Mouse (Mus musculus): ENCODE data around the gene H2-Aa. TPM values are rescaled to one million over a fixed set of nuclear protein-coding genes. Genes with fewer than 3 reads are reported as not detected.

The H2-Aa gene
- polyA plus RNA-seq, 2 experiments, result 1.1 to 1.8 TPM

DNA sequence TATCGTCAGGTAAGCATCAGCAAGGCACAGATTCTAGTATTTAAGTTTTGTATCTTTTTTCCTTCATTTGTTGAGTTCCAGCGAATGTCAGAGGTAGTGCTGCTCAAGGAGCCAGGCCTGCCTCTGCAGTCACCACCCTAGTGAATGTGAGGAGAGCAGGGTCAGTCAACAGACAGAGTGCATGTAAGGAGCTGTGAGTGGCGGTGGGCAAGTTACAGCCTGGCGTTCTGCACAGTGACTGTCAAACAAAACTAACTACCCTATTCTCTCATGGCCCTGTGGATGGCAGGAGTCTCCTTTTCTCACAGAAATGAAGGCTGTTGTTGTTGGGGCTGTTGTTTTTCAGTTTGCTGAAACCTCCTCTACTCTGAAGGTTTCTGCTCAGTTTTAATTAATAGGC is 2.3 kb downstream of the H2-Aa start:
- DNase-seq (ENCODE audit: low read depth in 3 of 3, low spot score in 3 of 3), result no peak
- Histone ChIP-seq H3K4me1 (replicated peaks; ENCODE audit: control insufficient read depth in 2 of 2, insufficient read depth in 2 of 2, low read length in 1 of 2) (no peaks in the 10 kb centered on the region), H3K27me3 (ENCODE audit: control insufficient read depth, insufficient read depth, low read length) (no peaks in the 10 kb centered on the region), H3K9ac (replicated peaks) (no peak overlapping the region), H3K36me3 (replicated peaks; ENCODE audit: control insufficient read depth, insufficient read depth, low read depth) (no peaks in the 10 kb centered on the region), H3K9me3 (ENCODE audit: control insufficient read depth, low read length) (no peaks in the 10 kb centered on the region), H3K4me3 (ENCODE audit: insufficient read depth in 1 of 2, low read depth in 2 of 2, low read length in 2 of 2) (no peak overlapping the region), H3K27ac (no peak overlapping the region), H3K4me2 (ENCODE audit: low read depth) (no peak overlapping the region)
- no peak for ATAC-seq (ENCODE audit: insufficient read depth)
- 59% methylated on average over 4 of the region's 4 CpGs for WGBS (ENCODE audit: insufficient replicate concordance)
- TF ChIP-seq EP300 (IDR thresholded peaks at IDR 0.05; ENCODE audit: low read depth), result no peak
- no peak for TF ChIP-seq CTCF (IDR thresholded peaks at IDR 0.05; ENCODE audit: low read depth)

DNA sequence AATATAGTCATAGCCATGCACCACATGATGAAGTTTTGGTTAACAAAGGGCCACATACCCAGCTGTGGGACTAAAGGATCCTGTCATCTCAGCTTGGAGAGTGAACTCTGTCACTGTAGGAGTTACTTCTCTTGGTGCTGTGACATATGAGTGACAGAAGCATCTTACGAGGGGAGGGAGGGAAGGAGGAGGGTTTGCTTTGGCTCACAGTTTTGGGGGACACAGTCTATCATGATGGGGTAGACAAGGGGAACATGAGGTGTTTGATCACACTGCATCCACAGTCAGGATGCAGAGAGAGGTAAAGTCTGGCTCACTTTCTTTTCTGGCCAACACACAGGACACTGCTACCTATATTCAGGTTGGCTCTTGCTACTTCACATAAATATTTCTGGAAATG is 5.8 kb downstream of the H2-Aa start:
- Histone ChIP-seq H3K36me3 (replicated peaks; ENCODE audit: control insufficient read depth, insufficient read depth, low read depth) (no peaks in the 10 kb centered on the region), H3K9ac (replicated peaks) (no peak overlapping the region), H3K4me3 (ENCODE audit: insufficient read depth in 1 of 2, low read depth in 2 of 2, low read length in 2 of 2) (no peak overlapping the region), H3K27ac (no peak overlapping the region), H3K4me2 (ENCODE audit: low read depth) (no peak overlapping the region), H3K4me1 (replicated peaks; ENCODE audit: control insufficient read depth in 2 of 2, insufficient read depth in 2 of 2, low read length in 1 of 2) (no peaks in the 10 kb centered on the region), H3K9me3 (ENCODE audit: control insufficient read depth, low read length) (no peaks in the 10 kb centered on the region), H3K27me3 (ENCODE audit: control insufficient read depth, insufficient read depth, low read length) (no peaks in the 10 kb centered on the region)
- 59% methylated on average over 1 of the region's 1 CpGs for WGBS (ENCODE audit: insufficient replicate concordance)
- ATAC-seq (ENCODE audit: insufficient read depth) (no peak), DNase-seq (ENCODE audit: low read depth in 3 of 3, low spot score in 3 of 3) (no peak)
- TF ChIP-seq CTCF (IDR thresholded peaks at IDR 0.05; ENCODE audit: low read depth) (no peak), EP300 (IDR thresholded peaks at IDR 0.05; ENCODE audit: low read depth) (no peak)

GRCm38 (mm10) chr17:34280499-34281038 is 7.1 kb downstream of the H2-Aa start:
- Histone ChIP-seq H3K9me3 (ENCODE audit: control insufficient read depth, low read length) (no peaks in the 10 kb centered on the region), H3K4me2 (ENCODE audit: low read depth) (no peak overlapping the region), H3K4me1 (replicated peaks; ENCODE audit: control insufficient read depth in 2 of 2, insufficient read depth in 2 of 2, low read length in 1 of 2) (no peaks in the 10 kb centered on the region), H3K9ac (replicated peaks) (no peak overlapping the region), H3K36me3 (replicated peaks; ENCODE audit: control insufficient read depth, insufficient read depth, low read depth) (no peaks in the 10 kb centered on the region), H3K27me3 (ENCODE audit: control insufficient read depth, insufficient read depth, low read length) (no peaks in the 10 kb centered on the region), H3K27ac (no peak overlapping the region), H3K4me3 (ENCODE audit: insufficient read depth in 1 of 2, low read depth in 2 of 2, low read length in 2 of 2) (no peak overlapping the region)
- ATAC-seq (ENCODE audit: insufficient read depth) (no peak), DNase-seq (ENCODE audit: low read depth in 3 of 3, low spot score in 3 of 3) (no peak)
- no peak for TF ChIP-seq EP300 (IDR thresholded peaks at IDR 0.05; ENCODE audit: low read depth)
- TF ChIP-seq CTCF (IDR thresholded peaks at IDR 0.05; ENCODE audit: low read depth), result no peak
- whole genome bisulfite sequencing (ENCODE audit: insufficient replicate concordance), result 77% methylated on average over 1 of the region's 1 CpGs

GRCm38 (mm10) chr17:34272102-34272501 is 15.5 kb downstream of the H2-Aa start:
- Histone ChIP-seq H3K4me3 (ENCODE audit: insufficient read depth in 1 of 2, low read depth in 2 of 2, low read length in 2 of 2) (no peak overlapping the region), H3K9me3 (ENCODE audit: control insufficient read depth, low read length) (no peaks in the 10 kb centered on the region), H3K9ac (replicated peaks) (no peak overlapping the region), H3K4me1 (replicated peaks; ENCODE audit: control insufficient read depth in 2 of 2, insufficient read depth in 2 of 2, low read length in 1 of 2) (no peaks in the 10 kb centered on the region), H3K27me3 (ENCODE audit: control insufficient read depth, insufficient read depth, low read length) (no peaks in the 10 kb centered on the region), H3K36me3 (replicated peaks; ENCODE audit: control insufficient read depth, insufficient read depth, low read depth) (no peaks in the 10 kb centered on the region), H3K27ac (no peak overlapping the region), H3K4me2 (ENCODE audit: low read depth) (no peak overlapping the region)
- 76% methylated on average over 1 of the region's 1 CpGs for whole genome bisulfite sequencing (ENCODE audit: insufficient replicate concordance)
- DNase-seq (ENCODE audit: low read depth in 3 of 3, low spot score in 3 of 3) (no peak), ATAC-seq (ENCODE audit: insufficient read depth) (no peak)
- TF ChIP-seq EP300 (IDR thresholded peaks at IDR 0.05; ENCODE audit: low read depth) (no peak), CTCF (IDR thresholded peaks at IDR 0.05; ENCODE audit: low read depth) (no peak)

DNA sequence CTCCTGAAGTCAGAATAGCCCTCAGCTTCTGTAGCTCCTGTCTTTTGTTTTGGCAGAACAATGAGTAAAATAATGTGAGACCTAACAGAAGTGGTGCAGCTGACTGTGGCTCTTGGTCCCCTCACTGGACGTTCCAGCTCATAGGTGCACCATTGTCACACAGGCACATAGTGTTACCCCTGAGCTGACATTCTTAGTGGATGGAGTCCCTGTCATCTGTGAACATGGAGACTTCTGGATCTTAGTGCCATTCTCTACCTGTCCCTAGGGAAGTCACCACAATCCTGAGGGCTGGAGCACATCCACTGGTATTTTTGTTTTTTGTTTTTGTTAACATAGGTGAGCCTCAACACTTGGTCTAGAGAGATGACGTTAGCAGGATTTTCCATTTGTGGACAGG is 16.7 kb downstream of the H2-Aa start:
- no peak overlapping the region for H3K4me2 ChIP-seq (ENCODE audit: low read depth)
- H3K9me3 ChIP-seq (ENCODE audit: control insufficient read depth, low read length), result no peaks in the 10 kb centered on the region
- DNase-seq (ENCODE audit: low read depth in 3 of 3, low spot score in 3 of 3) (no peak), ATAC-seq (ENCODE audit: insufficient read depth) (no peak)
- no peaks in the 10 kb centered on the region for H3K4me1 ChIP-seq (replicated peaks; ENCODE audit: control insufficient read depth in 2 of 2, insufficient read depth in 2 of 2, low read length in 1 of 2)
- WGBS (ENCODE audit: insufficient replicate concordance), result 42% methylated on average over 2 of the region's 2 CpGs
- TF ChIP-seq CTCF (IDR thresholded peaks at IDR 0.05; ENCODE audit: low read depth) (no peak), EP300 (IDR thresholded peaks at IDR 0.05; ENCODE audit: low read depth) (no peak)
- no peaks in the 10 kb centered on the region for H3K27me3 ChIP-seq (ENCODE audit: control insufficient read depth, insufficient read depth, low read length)
- no peak overlapping the region for H3K4me3 ChIP-seq (ENCODE audit: insufficient read depth in 1 of 2, low read depth in 2 of 2, low read length in 2 of 2)
- no peaks in the 10 kb centered on the region for H3K36me3 ChIP-seq (replicated peaks; ENCODE audit: control insufficient read depth, insufficient read depth, low read depth)
- H3K27ac ChIP-seq, result no peak overlapping the region
- H3K9ac ChIP-seq (replicated peaks), result no peak overlapping the region
